Mouse (Mus musculus): Measurements from ENCODE around the gene Il33. TPM values are rescaled to one million over a fixed set of nuclear protein-coding genes. Genes with fewer than 3 reads are reported as not detected.

Il33 gene
- polyA plus RNA-seq, 1 experiment = not detected

DNA sequence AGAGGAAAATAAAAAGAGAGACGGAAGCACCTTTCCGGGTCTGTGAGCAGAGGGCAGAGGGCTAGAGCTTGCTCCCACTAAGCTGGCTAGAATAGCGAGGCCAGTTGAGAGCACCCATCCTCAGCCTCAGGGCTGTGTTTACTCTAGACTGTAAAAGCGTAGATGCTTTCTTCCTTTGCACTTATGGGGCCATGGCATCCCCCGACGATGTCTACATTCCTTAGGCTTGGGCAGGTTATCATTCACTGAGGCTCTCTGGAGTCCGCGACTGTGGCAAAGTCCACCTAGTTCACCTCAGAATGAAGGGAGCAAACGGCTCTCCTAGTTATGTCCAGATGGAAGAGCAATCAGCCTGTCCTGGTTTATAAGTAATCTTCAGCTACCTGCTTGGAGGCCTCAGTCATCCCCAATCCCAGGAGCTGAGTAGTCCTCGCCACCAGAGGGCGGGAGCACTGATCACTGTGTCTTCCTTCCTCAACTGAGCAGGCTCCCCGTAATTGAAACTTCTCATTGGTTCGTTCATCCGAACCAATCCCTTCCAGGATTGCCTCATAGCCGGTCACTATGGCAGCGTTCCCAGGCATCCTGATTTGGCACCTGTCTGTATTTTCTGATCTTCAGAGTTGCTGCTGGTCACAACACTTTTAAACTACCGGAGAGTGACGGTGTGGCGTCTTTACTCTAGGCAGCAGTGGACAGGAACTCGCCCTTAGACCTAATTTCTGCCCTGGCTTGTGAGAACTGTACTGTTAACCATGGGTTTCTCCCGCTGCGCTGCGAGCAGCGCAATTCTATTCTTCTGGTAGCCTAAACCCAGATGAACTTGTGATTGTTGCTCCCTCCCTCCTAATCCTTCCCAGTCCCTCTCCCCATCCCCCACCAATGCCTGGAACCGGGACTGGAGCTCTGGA, 23.2 kb downstream of the Il33 start:
- Histone ChIP-seq H3K27me3 (replicated peaks) (no peaks in the 10 kb centered on the region), H3K4me1 (peaks cover 12% of the 10 kb centered on the region), H3K4me3 (replicated peaks) (peak overlapping the region; percentile 83), H3K36me3 (replicated peaks; ENCODE audit: low read length) (no peaks in the 10 kb centered on the region), H3K9me3 (no peaks in the 10 kb centered on the region)
- TF ChIP-seq GATA1 (IDR thresholded peaks at IDR 0.05; ENCODE audit: borderline replicate concordance, low read length) (no peak), FLI1 (IDR thresholded peaks at IDR 0.05; ENCODE audit: low read length) (no peak)

- Histone ChIP-seq H3K27me3 (replicated peaks) (no peaks in the 10 kb centered on the region), H3K4me1 (peaks cover 9% of the 10 kb centered on the region), H3K9me3 (peaks cover 8% of the 10 kb centered on the region; the same call in 1 of the 2 replicates), H3K36me3 (replicated peaks; ENCODE audit: low read length) (no peaks in the 10 kb centered on the region), H3K4me3 (replicated peaks) (no peak overlapping the region)
- no peak for TF ChIP-seq FLI1 (IDR thresholded peaks at IDR 0.05; ENCODE audit: low read length)
- TF ChIP-seq GATA1 (IDR thresholded peaks at IDR 0.05; ENCODE audit: borderline replicate concordance, low read length) = no peak
Measured at GRCm38 (mm10) chr19:29952538-29952937, 27.6 kb downstream of the Il33 start.

DNA sequence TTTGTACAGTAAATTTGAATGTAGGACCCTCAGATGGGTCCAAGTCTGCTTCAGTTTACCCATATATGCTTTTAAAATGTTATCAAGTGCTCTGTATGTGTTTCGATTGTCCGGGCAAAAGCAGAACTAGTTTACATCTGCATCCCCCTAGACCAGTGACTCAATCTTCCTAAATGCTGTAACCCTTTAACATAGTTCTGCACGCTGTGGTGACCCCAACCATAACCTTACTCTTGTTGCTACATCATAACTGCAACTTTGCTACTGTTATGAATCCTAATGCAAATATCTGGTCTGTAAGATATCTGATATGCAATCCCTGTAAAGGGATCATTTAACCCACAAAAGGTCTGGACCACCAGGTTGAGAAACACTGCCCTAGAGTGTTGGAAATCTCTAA, 28.9 kb downstream of the Il33 start:
- no peaks in the 10 kb centered on the region for H3K36me3 ChIP-seq (replicated peaks; ENCODE audit: low read length)
- H3K9me3 ChIP-seq = peaks cover 8% of the 10 kb centered on the region; the same call in 1 of the 2 replicates
- no peak for TF ChIP-seq FLI1 (IDR thresholded peaks at IDR 0.05; ENCODE audit: low read length)
- no peak for TF ChIP-seq GATA1 (IDR thresholded peaks at IDR 0.05; ENCODE audit: borderline replicate concordance, low read length)
- H3K4me1 ChIP-seq = no peaks in the 10 kb centered on the region
- H3K4me3 ChIP-seq (replicated peaks) = no peak overlapping the region
- H3K27me3 ChIP-seq (replicated peaks) = peaks cover 2% of the 10 kb centered on the region

- Histone ChIP-seq H3K36me3 (replicated peaks; ENCODE audit: low read length) (no peaks in the 10 kb centered on the region), H3K4me3 (replicated peaks) (no peak overlapping the region), H3K27me3 (replicated peaks) (peaks cover 4% of the 10 kb centered on the region), H3K9me3 (peaks cover 8% of the 10 kb centered on the region; the same call in 1 of the 2 replicates), H3K4me1 (no peaks in the 10 kb centered on the region)
- TF ChIP-seq FLI1 (IDR thresholded peaks at IDR 0.05; ENCODE audit: low read length) (no peak), GATA1 (IDR thresholded peaks at IDR 0.05; ENCODE audit: borderline replicate concordance, low read length) (no peak)
Measured at GRCm38 (mm10) chr19:29955454-29955853, 30.5 kb downstream of the Il33 start.

DNA sequence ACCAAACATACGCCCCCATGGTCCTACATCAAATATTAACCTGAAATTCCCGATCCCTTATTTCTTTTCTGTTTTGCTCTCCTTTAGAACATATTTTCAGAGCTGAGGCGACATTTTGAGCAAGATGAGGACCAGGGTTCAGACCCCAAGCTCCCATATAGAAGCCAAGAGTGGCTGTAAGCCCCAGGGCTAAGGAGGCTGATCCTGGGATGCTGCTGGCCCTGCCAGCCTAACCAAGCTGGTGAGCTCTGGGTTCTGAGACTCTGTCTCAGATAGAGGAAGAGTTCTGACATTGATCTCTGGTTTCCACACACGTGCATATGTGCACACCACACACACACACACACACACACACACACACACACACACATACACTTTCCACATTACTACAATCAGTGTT, 36.0 kb downstream of the Il33 start:
- Histone ChIP-seq H3K27me3 (replicated peaks) (peaks cover 4% of the 10 kb centered on the region), H3K4me3 (replicated peaks) (no peak overlapping the region), H3K4me1 (peaks cover 6% of the 10 kb centered on the region), H3K36me3 (replicated peaks; ENCODE audit: low read length) (no peaks in the 10 kb centered on the region), H3K9me3 (0 out of 2 replicates have a peak, but pooled peaks cover 8% of the 10 kb centered on the region)
- no peak for TF ChIP-seq GATA1 (IDR thresholded peaks at IDR 0.05; ENCODE audit: borderline replicate concordance, low read length)
- TF ChIP-seq FLI1 (IDR thresholded peaks at IDR 0.05; ENCODE audit: low read length) = no peak

DNA sequence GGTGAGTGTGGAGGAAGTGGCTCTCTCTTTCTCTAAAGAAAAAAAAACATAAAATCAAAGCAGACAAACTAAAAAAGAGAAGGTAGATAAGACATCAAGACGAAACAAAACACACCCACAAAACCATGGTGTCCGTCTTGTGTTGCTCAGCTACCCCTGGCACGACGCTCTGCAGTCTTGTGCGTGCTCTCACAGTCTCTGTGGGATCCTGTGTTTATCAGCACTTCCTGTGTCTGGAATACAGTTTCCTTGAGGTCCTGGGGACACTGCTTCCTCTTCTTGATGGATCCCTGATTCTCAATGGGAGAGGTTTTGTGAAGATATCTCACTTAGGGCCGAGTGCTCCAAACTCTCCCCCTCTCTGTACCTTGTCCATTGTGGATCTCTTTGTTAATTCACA, 36.9 kb downstream of the Il33 start:
- Histone ChIP-seq H3K4me3 (replicated peaks) (no peak overlapping the region), H3K36me3 (replicated peaks; ENCODE audit: low read length) (no peaks in the 10 kb centered on the region), H3K9me3 (peaks cover 13% of the 10 kb centered on the region; the same call in 1 of the 2 replicates), H3K27me3 (replicated peaks) (peaks cover 4% of the 10 kb centered on the region), H3K4me1 (peaks cover 6% of the 10 kb centered on the region)
- TF ChIP-seq GATA1 (IDR thresholded peaks at IDR 0.05; ENCODE audit: borderline replicate concordance, low read length) = no peak
- TF ChIP-seq FLI1 (IDR thresholded peaks at IDR 0.05; ENCODE audit: low read length) = no peak

- Histone ChIP-seq H3K36me3 (replicated peaks; ENCODE audit: low read length) (no peaks in the 10 kb centered on the region), H3K4me3 (replicated peaks) (no peak overlapping the region), H3K27me3 (replicated peaks) (peaks cover 2% of the 10 kb centered on the region), H3K4me1 (peaks cover 6% of the 10 kb centered on the region), H3K9me3 (peaks cover 9% of the 10 kb centered on the region; the same call in 1 of the 2 replicates)
- TF ChIP-seq FLI1 (IDR thresholded peaks at IDR 0.05; ENCODE audit: low read length) (no peak), GATA1 (IDR thresholded peaks at IDR 0.05; ENCODE audit: borderline replicate concordance, low read length) (no peak)
Measured at GRCm38 (mm10) chr19:29963598-29964092, 38.7 kb downstream of the Il33 start.

DNA sequence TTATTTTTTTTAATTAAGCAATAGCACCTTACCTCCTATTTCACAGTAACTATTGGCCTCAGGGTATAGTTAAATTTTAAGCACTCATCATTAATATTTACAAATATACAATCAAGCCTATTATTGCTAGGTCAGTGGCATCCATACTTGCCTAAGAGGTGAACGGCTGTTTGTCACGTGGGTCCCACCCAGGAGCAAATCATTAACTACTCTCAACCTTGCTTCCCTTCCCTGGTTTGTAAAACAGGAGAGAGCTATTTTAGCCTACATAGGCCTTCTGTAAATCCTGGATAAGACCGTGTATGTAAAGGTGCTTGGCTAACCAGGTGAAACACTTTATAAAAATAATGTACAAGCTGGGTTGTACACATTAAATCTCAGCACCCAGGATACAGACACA, 43.0 kb downstream of the Il33 start:
- TF ChIP-seq GATA1 (IDR thresholded peaks at IDR 0.05; ENCODE audit: borderline replicate concordance, low read length) (no peak), FLI1 (IDR thresholded peaks at IDR 0.05; ENCODE audit: low read length) (no peak)
- H3K36me3 ChIP-seq (replicated peaks; ENCODE audit: low read length) = no peaks in the 10 kb centered on the region
- H3K9me3 ChIP-seq = peaks cover 11% of the 10 kb centered on the region
- no peaks in the 10 kb centered on the region for H3K4me1 ChIP-seq
- no peak overlapping the region for H3K4me3 ChIP-seq (replicated peaks)
- H3K27me3 ChIP-seq (replicated peaks) = no peaks in the 10 kb centered on the region

DNA sequence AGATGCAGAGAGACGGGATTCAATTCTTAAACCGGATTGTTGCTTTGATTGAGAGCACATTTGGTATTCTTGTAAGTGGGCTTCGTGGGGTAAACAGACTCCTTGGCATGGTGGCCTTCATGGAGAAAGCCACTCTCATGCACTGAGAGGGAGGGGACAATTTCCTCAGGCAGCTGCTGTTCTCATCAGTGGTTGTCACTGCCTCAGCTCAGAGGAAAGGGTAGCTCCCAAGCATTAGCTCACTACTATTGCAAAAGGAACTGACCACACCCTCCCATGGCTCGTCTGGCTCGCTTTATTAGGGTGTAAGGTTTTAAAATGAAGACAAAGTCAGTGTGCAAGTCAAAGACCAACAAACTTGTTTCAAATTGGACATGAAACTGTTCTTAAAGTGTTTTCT, 48.5 kb downstream of the Il33 start:
- H3K9me3 ChIP-seq = peaks cover 13% of the 10 kb centered on the region
- H3K4me3 ChIP-seq (replicated peaks) = no peak overlapping the region
- TF ChIP-seq FLI1 (IDR thresholded peaks at IDR 0.05; ENCODE audit: low read length) (no peak), GATA1 (IDR thresholded peaks at IDR 0.05; ENCODE audit: borderline replicate concordance, low read length) (no peak)
- no peaks in the 10 kb centered on the region for H3K36me3 ChIP-seq (replicated peaks; ENCODE audit: low read length)
- peaks cover 5% of the 10 kb centered on the region for H3K27me3 ChIP-seq (replicated peaks)
- no peaks in the 10 kb centered on the region for H3K4me1 ChIP-seq

- Histone ChIP-seq H3K4me1 (no peaks in the 10 kb centered on the region; the same call in 1 of the 2 replicates), H3K9me3 (peaks cover 13% of the 10 kb centered on the region), H3K4me3 (replicated peaks) (no peak overlapping the region), H3K27me3 (replicated peaks) (peaks cover 7% of the 10 kb centered on the region), H3K36me3 (replicated peaks; ENCODE audit: low read length) (no peaks in the 10 kb centered on the region)
- no peak for TF ChIP-seq FLI1 (IDR thresholded peaks at IDR 0.05; ENCODE audit: low read length)
- TF ChIP-seq GATA1 (IDR thresholded peaks at IDR 0.05; ENCODE audit: borderline replicate concordance, low read length) = no peak
Measured at GRCm38 (mm10) chr19:29978847-29979246, 53.9 kb downstream of the Il33 start.
